9 mouse cellular contexts compared by ENCODE assay signal in genomic region chr2:32714987-32715425, GRCm38 (mm10). TPM values are rescaled to one million over a fixed set of nuclear protein-coding genes. Genes with fewer than 3 reads are reported as not detected.
DNase-seq lines count a peak whose midpoint lies in the region; ATAC-seq and TF ChIP-seq lines count a peak whose summit lies in the region.
"Had no signal": no experiment of that assay in that cellular context is flagged by ENCODE, and none has a peak within 500 bp of the region (broad histone marks: within the 10 kb centered on the region; RNA-seq: fewer than 3 reads in every experiment).

No protein-coding gene starts in this region.

- H3K27ac ChIP-seq in kidney, embryonic 16.5 days (ENCODE audit: low read length) = peak overlapping the region; percentile 35; the same call in 1 of the 2 replicates
- peak overlapping the region; percentile 94 for H3K27ac ChIP-seq in bone marrow, adult 2 months (ENCODE audit: control insufficient read depth, insufficient read depth, low read depth, low read length, poor library complexity)
- H3K27ac ChIP-seq in forebrain, postnatal 0 days (ENCODE audit: low read depth, low read length) = no peak overlapping the region

- no peak overlapping the region for H3K4me2 ChIP-seq in kidney, embryonic 16.5 days (replicated peaks; ENCODE audit: low read depth, low read length)
- no peak overlapping the region for H3K4me2 ChIP-seq in forebrain, postnatal 0 days (ENCODE audit: low read depth)

- ATAC-seq in kidney, embryonic 16.5 days (ENCODE audit: low FRiP score, low TSS enrichment) = no peak
- ATAC-seq in inflammation-experienced regulatory T-cells, adult 6 months = peak; percentile 42
- no peak for ATAC-seq in forebrain, postnatal 0 days

- H3K4me1 ChIP-seq in kidney, embryonic 16.5 days (ENCODE audit: insufficient read depth, low read length) = peaks cover 17% of the 10 kb centered on the region
- H3K4me1 ChIP-seq in bone marrow, adult 2 months (ENCODE audit: control insufficient read depth, insufficient read depth, low read length) = peaks cover 17% of the 10 kb centered on the region
- H3K4me1 ChIP-seq in forebrain, postnatal 0 days (ENCODE audit: insufficient read depth) = peaks cover 3% of the 10 kb centered on the region

- TF ChIP-seq POLR2A in bone marrow, adult 2 months (IDR thresholded peaks at IDR 0.05; ENCODE audit: borderline replicate concordance, control insufficient read depth, low read depth, low read length) = no peak

- H3K27me3 ChIP-seq in kidney, embryonic 16.5 days (ENCODE audit: insufficient read depth, low read length) = no peaks in the 10 kb centered on the region
- no peaks in the 10 kb centered on the region for H3K27me3 ChIP-seq in forebrain, postnatal 0 days (ENCODE audit: insufficient read depth, low read length)
- H3K27me3 ChIP-seq: embryonic facial prominence, embryonic 13.5 days had no signal

- H3K36me3 ChIP-seq in kidney, embryonic 16.5 days (ENCODE audit: insufficient read depth, low read length) = peaks cover 11% of the 10 kb centered on the region
- H3K36me3 ChIP-seq in forebrain, postnatal 0 days (ENCODE audit: insufficient read depth) = peaks cover 6% of the 10 kb centered on the region

- DNase-seq in kidney, adult 18-20 months = no peak
- DNase-seq in lung, postnatal 36 days = peak; percentile 79
- DNase-seq in frontal cortex, postnatal 36 days (ENCODE audit: low spot score in 2 of 2) = no peak
- DNase-seq in c-Kit-positive CD71-positive TER-119-positive erythroid progenitor cells, embryonic 14.5 days (ENCODE audit: low spot score) = no peak
- DNase-seq in forebrain, postnatal 0 days = no peak

- 0 out of 2 replicates have a peak, but pooled peaks cover 2% of the 10 kb centered on the region for H3K9me3 ChIP-seq in kidney, embryonic 16.5 days (ENCODE audit: low read length)
- H3K9me3 ChIP-seq in forebrain, postnatal 0 days (ENCODE audit: low read length) = no peaks in the 10 kb centered on the region
- H3K9me3 ChIP-seq: embryonic facial prominence, embryonic 13.5 days had no signal

- H3K4me3 ChIP-seq in kidney, embryonic 16.5 days (ENCODE audit: low read length) = no peak overlapping the region
- no peak overlapping the region for H3K4me3 ChIP-seq in bone marrow, adult 2 months (replicated peaks; ENCODE audit: control insufficient read depth, low read depth, low read length)
- no peak overlapping the region for H3K4me3 ChIP-seq in forebrain, postnatal 0 days (ENCODE audit: low read depth, low read length)
- H3K4me3 ChIP-seq: embryonic facial prominence, embryonic 13.5 days had no signal

- TF ChIP-seq CTCF in bone marrow, adult 2 months (IDR thresholded peaks at IDR 0.05; ENCODE audit: control insufficient read depth, insufficient read depth, low read length) = 0 out of 2 replicates have a peak, but pooled peaks have one; percentile 13
- no peak for TF ChIP-seq CTCF in forebrain, postnatal 0 days (IDR thresholded peaks at IDR 0.05; ENCODE audit: low read depth)

- no peak overlapping the region for H3K9ac ChIP-seq in kidney, embryonic 16.5 days (replicated peaks; ENCODE audit: low read length)
- H3K9ac ChIP-seq in forebrain, postnatal 0 days = no peak overlapping the region
- H3K9ac ChIP-seq: embryonic facial prominence, embryonic 13.5 days had no signal

- 67% methylated on average over 4 of the region's 4 CpGs for WGBS in kidney, embryonic 16.5 days
- WGBS in bone marrow, adult 2 months = 2% methylated on average over 4 of the region's 4 CpGs
- 76% methylated on average over 4 of the region's 4 CpGs for WGBS in forebrain, postnatal 0 days

RNA-seq across cellular contexts. Expression of gene Cdk9, which starts 2.1 kb away (rescaled TPM):
- 113 and 115 TPM in 2 replicates for polyA plus RNA-seq in kidney, embryonic 16.5 days (2015; fragmentation: Nextera tagmentation; extraction: Ambion mirVana)
- polyA plus RNA-seq in bone marrow, adult 2 months (2011; ENCODE audit: insufficient read depth, insufficient read length, low replicate concordance, missing spikeins) = 105 and 154 TPM in 2 replicates
- 10 to 100 TPM; 21.2 to 31.2 (median 30.4) TPM for polyA plus RNA-seq in inflammation-experienced regulatory T-cells, adult 6 months (2017; shearing (Covaris generic))
- total RNA-seq in forebrain, postnatal 0 days (2014; rRNA removed) = 90.5 and 94.5 TPM in 2 replicates
- polyA plus RNA-seq in forebrain, postnatal 0 days (2015; fragmentation: Nextera tagmentation; extraction: Ambion mirVana) = 66.5 and 67.5 TPM in 2 replicates

RNA-seq across cellular contexts. Expression of gene Sh2d3c, which starts 5.8 kb away (rescaled TPM):
- polyA plus RNA-seq in kidney, embryonic 16.5 days (2015; fragmentation: Nextera tagmentation; extraction: Ambion mirVana) = 41.5 and 44.2 TPM in 2 replicates
- 23.3 and 51.8 TPM in 2 replicates for polyA plus RNA-seq in bone marrow, adult 2 months (2011; ENCODE audit: insufficient read depth, insufficient read length, low replicate concordance, missing spikeins)
- 10 to 100 TPM; 56.2 to 83.0 (median 61.4) TPM for polyA plus RNA-seq in inflammation-experienced regulatory T-cells, adult 6 months (2017; shearing (Covaris generic))
- total RNA-seq in forebrain, postnatal 0 days (2014; rRNA removed) = 16.5 and 24.1 TPM in 2 replicates
- 41.3 and 48.9 TPM in 2 replicates for polyA plus RNA-seq in forebrain, postnatal 0 days (2015; fragmentation: Nextera tagmentation; extraction: Ambion mirVana)

RNA-seq across cellular contexts. Expression of gene Fpgs, which starts 11.1 kb away (rescaled TPM):
- 42.3 and 45.1 TPM in 2 replicates for polyA plus RNA-seq in kidney, embryonic 16.5 days (2015; fragmentation: Nextera tagmentation; extraction: Ambion mirVana)
- 14.9 and 24.4 TPM in 2 replicates for polyA plus RNA-seq in bone marrow, adult 2 months (2011; ENCODE audit: insufficient read depth, insufficient read length, low replicate concordance, missing spikeins)
- 1 to 10 TPM; 3.2 to 7.2 (median 5.8) TPM for polyA plus RNA-seq in inflammation-experienced regulatory T-cells, adult 6 months (2017; shearing (Covaris generic))
- 22.4 and 31.5 TPM in 2 replicates for total RNA-seq in forebrain, postnatal 0 days (2014; rRNA removed)
- 20.7 and 22.0 TPM in 2 replicates for polyA plus RNA-seq in forebrain, postnatal 0 days (2015; fragmentation: Nextera tagmentation; extraction: Ambion mirVana)

RNA-seq across cellular contexts. Expression of gene 6330409D20Rik, which starts 25.8 kb away (rescaled TPM):
- 0.16 TPM in 1 of 2 replicates, not detected in the other for polyA plus RNA-seq in kidney, embryonic 16.5 days (2015; fragmentation: Nextera tagmentation; extraction: Ambion mirVana)
- polyA plus RNA-seq in bone marrow, adult 2 months (2011; ENCODE audit: insufficient read depth, insufficient read length, low replicate concordance, missing spikeins) = not detected in 2 replicates
- 1 to 10 TPM in 2 of 3 experiments, not detected in 1; 1.2 to 1.3 TPM for polyA plus RNA-seq in inflammation-experienced regulatory T-cells, adult 6 months (2017; shearing (Covaris generic))
- 2.1 and 4.3 TPM in 2 replicates for total RNA-seq in forebrain, postnatal 0 days (2014; rRNA removed)
- polyA plus RNA-seq in forebrain, postnatal 0 days (2015; fragmentation: Nextera tagmentation; extraction: Ambion mirVana) = 2.2 and 2.9 TPM in 2 replicates

RNA-seq across cellular contexts. Expression of gene Tor2a, which starts 42.0 kb away (rescaled TPM):
- 79.3 and 82.9 TPM in 2 replicates for polyA plus RNA-seq in kidney, embryonic 16.5 days (2015; fragmentation: Nextera tagmentation; extraction: Ambion mirVana)
- polyA plus RNA-seq in bone marrow, adult 2 months (2011; ENCODE audit: insufficient read depth, insufficient read length, low replicate concordance, missing spikeins) = 9.2 and 13.6 TPM in 2 replicates
- 10 to 100 TPM; 56.4 to 69.0 (median 67.4) TPM for polyA plus RNA-seq in inflammation-experienced regulatory T-cells, adult 6 months (2017; shearing (Covaris generic))
- 51.4 and 54.3 TPM in 2 replicates for total RNA-seq in forebrain, postnatal 0 days (2014; rRNA removed)
- polyA plus RNA-seq in forebrain, postnatal 0 days (2015; fragmentation: Nextera tagmentation; extraction: Ambion mirVana) = 40.7 and 44.8 TPM in 2 replicates
